Mouse (Mus musculus) heart, adult 2 months (tissue): ENCODE measurements around the gene Ctf1. TPM values are rescaled to one million over a fixed set of nuclear protein-coding genes. Genes with fewer than 3 reads are reported as not detected.

Experiments
- DNase-seq, 2 experiments: peaks; one replicate each; pipeline ENCODE4 v3.0.0; 2021
- H3K27ac ChIP-seq: fragments of 200-600 bp; 2 replicates; pipeline ENCODE4 v1.8.1; 2022
- H3K27me3 ChIP-seq: fragments of 200-500 bp; 2 replicates; pipeline ENCODE4 v1.6.1; 2012; ENCODE audit warnings: mild to moderate bottlenecking, low read length, inconsistent platforms, mixed read lengths; ENCODE audit not compliant: control insufficient read depth, insufficient read depth
- H3K36me3 ChIP-seq: fragments of 200-500 bp; 2 replicates; pipeline ENCODE4 v1.6.1; 2012; ENCODE audit warnings: low read length, inconsistent platforms; ENCODE audit not compliant: control insufficient read depth, insufficient read depth
- H3K4me1 ChIP-seq: fragments of 200-500 bp; 2 replicates; pipeline ENCODE4 v1.6.1; 2011; ENCODE audit warnings: low read length; ENCODE audit not compliant: control insufficient read depth, insufficient read depth
- H3K4me3 ChIP-seq: fragments of 200-600 bp; 2 replicates; pipeline ENCODE4 v1.8.1; 2022
- H3K79me2 ChIP-seq: fragments of 200-500 bp; replicated peaks from 2 replicates; pipeline ENCODE4 v1.6.1; 2012; ENCODE audit warnings: mild to moderate bottlenecking, inconsistent platforms, low read length, moderate library complexity, mixed read lengths; ENCODE audit not compliant: control insufficient read depth, insufficient read depth
- H3K9ac ChIP-seq: fragments of 200-500 bp; 2 replicates; pipeline ENCODE4 v1.6.1; 2012; ENCODE audit warnings: low read depth, mild to moderate bottlenecking, control low read depth, inconsistent platforms, low read length, mixed read lengths
- CTCF ChIP-seq: fragments of 200-600 bp; IDR thresholded peaks from 2 replicates; pipeline ENCODE4 v1.8.1; 2022; ENCODE audit warnings: antibody characterized with exemption, mild to moderate bottlenecking, moderate library complexity
- EP300 ChIP-seq: fragments of 200-500 bp; IDR thresholded peaks from 2 replicates; pipeline ENCODE4 v1.6.1; 2011; ENCODE audit warnings: low read depth, low read length, control low read depth; ENCODE audit not compliant: insufficient read depth
- POLR2A ChIP-seq: fragments of 200-500 bp; IDR thresholded peaks from 2 replicates; pipeline ENCODE4 v1.6.1; 2011; ENCODE audit warnings: mild to moderate bottlenecking, low read depth, low read length, control low read depth; ENCODE audit not compliant: insufficient read depth
- whole genome bisulfite sequencing: fragments of 180-500 bp; shearing (Covaris S2); methylation state at CpG from one replicate; pipeline ENCODE4 v1.1.7; 2018; 5-methylcytosine and 5-hydroxymethylcytosine counted together
- intact Hi-C: fragments of 180-260 bp; cut with DNase I; formaldehyde crosslinking; loops from one replicate; pipeline ENCODE4 v1.15.1; 2025
- polyA plus RNA-seq: library from polyadenylated mRNA; depleted of rRNA; stranded (reverse); fragments of >200 nt; gene quantifications from 2 replicates; pipeline ENCODE4 v1.2.3, GENCODE M21; 2012
- total RNA-seq, 2 experiments: library from RNA; stranded (reverse); gene quantifications; 2 replicates each; pipeline ENCODE4 v1.2.3; 2021

Ctf1 gene
- total and polyA plus RNA-seq, 3 experiments = 6.6 to 15.3 (median 8.7) TPM

GRCm38 (mm10) chr7:127747559-127748234 lies 35.2 kb downstream of the Ctf1 start:
- Histone ChIP-seq H3K36me3 (no peaks in the 10 kb centered on the region), H3K27me3 (no peaks in the 10 kb centered on the region), H3K79me2 (no peaks in the 10 kb centered on the region), H3K4me3 (no peak overlapping the region), H3K9ac (no peak overlapping the region), H3K27ac (no peak overlapping the region), H3K4me1 (peaks cover 2% of the 10 kb centered on the region)
- no peak for DNase-seq
- intact Hi-C loops = loop anchor here (2.0 kb wide), 1 partner anchor 35 kb away; the partner anchor contains the start of gene Ctf1
- TF ChIP-seq EP300 (no peak), CTCF (no peak), POLR2A (no peak)
- WGBS = 76% methylated on average over 6 of the region's 6 CpGs

- H3K27me3 ChIP-seq = no peaks in the 10 kb centered on the region
- no peak overlapping the region for H3K4me3 ChIP-seq
- WGBS = 91% methylated on average over 28 of the region's 28 CpGs
- intact Hi-C loops = no loop called here
- H3K9ac ChIP-seq = no peak overlapping the region
- DNase-seq = no peak
- no peaks in the 10 kb centered on the region for H3K79me2 ChIP-seq
- H3K27ac ChIP-seq = no peak overlapping the region
- no peak for TF ChIP-seq EP300
- TF ChIP-seq POLR2A = no peak
- no peak for TF ChIP-seq CTCF
- peaks cover 2% of the 10 kb centered on the region for H3K4me1 ChIP-seq
- no peaks in the 10 kb centered on the region for H3K36me3 ChIP-seq
Observed at GRCm38 (mm10) chr7:127748235-127748560, 35.7 kb downstream of the Ctf1 start.

GRCm38 (mm10) chr7:127750131-127751127 lies 37.9 kb downstream of the Ctf1 start:
- H3K36me3 ChIP-seq = no peaks in the 10 kb centered on the region
- DNase-seq = no peak
- H3K27me3 ChIP-seq = no peaks in the 10 kb centered on the region
- 88% methylated on average over 19 of the region's 19 CpGs for WGBS
- no peak overlapping the region for H3K4me3 ChIP-seq
- H3K9ac ChIP-seq = no peak overlapping the region
- intact Hi-C loops = no loop called here
- no peak for TF ChIP-seq POLR2A
- TF ChIP-seq EP300 = no peak
- TF ChIP-seq CTCF = no peak
- no peak overlapping the region for H3K27ac ChIP-seq
- no peaks in the 10 kb centered on the region for H3K4me1 ChIP-seq
- H3K79me2 ChIP-seq = no peaks in the 10 kb centered on the region

- Histone ChIP-seq H3K27ac (no peak overlapping the region), H3K9ac (no peak overlapping the region), H3K36me3 (no peaks in the 10 kb centered on the region), H3K4me1 (no peaks in the 10 kb centered on the region; the same call in 1 of the 2 replicates), H3K79me2 (no peaks in the 10 kb centered on the region), H3K27me3 (no peaks in the 10 kb centered on the region), H3K4me3 (no peak overlapping the region)
- no peak for DNase-seq
- no peak for TF ChIP-seq CTCF
- TF ChIP-seq POLR2A = no peak
- TF ChIP-seq EP300 = no peak
- 94% methylated on average over 5 of the region's 5 CpGs for WGBS
- intact Hi-C loops = no loop called here
Observed at GRCm38 (mm10) chr7:127751619-127752018, 39.1 kb downstream of the Ctf1 start.

GRCm38 (mm10) chr7:127752069-127752468 lies 39.5 kb downstream of the Ctf1 start:
- Histone ChIP-seq H3K79me2 (no peaks in the 10 kb centered on the region), H3K27me3 (no peaks in the 10 kb centered on the region), H3K27ac (no peak overlapping the region), H3K9ac (no peak overlapping the region), H3K4me1 (no peaks in the 10 kb centered on the region; the same call in 1 of the 2 replicates), H3K4me3 (no peak overlapping the region), H3K36me3 (no peaks in the 10 kb centered on the region)
- 96% methylated on average over 27 of the region's 27 CpGs for WGBS
- DNase-seq = no peak
- TF ChIP-seq POLR2A (no peak), CTCF (no peak), EP300 (no peak)
- intact Hi-C loops = no loop called here
